Mouse (Mus musculus): Measurements from ENCODE around the gene Mup11. TPM values are rescaled to one million over a fixed set of nuclear protein-coding genes. Genes with fewer than 3 reads are reported as not detected.
"Not testable (repeated sequence)": the region's sequence is repeated elsewhere in the genome, so short reads cannot be mapped to it uniquely, and the experiment has no call there.

The Mup11 gene
- not detected in 2 replicates for polyA plus RNA-seq (2014; fragmentation: Nextera tagmentation; extraction: Ambion mirVana)

DNA sequence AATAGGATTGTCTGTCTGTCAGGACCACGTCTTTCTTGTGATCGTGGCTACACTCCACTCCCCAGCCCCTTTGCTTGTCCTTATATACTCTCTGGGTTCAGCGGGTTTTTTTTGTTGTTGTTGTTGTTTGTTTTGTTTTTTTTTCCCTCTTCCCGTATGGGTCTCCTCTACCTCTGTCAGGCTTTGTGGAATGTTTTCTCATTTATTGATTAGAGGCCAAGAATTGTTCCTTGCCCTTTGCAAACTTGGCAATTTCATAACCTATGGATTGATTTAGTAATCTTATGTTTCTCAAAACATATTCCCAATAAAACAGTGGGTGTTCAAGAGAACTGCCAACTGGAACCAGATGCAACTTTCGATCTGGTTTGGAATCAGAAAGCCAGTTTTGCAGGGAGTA lies at the start of gene Mup11:
Gene Mup11, minus strand, starts transcription at position 101 of the 400 bp plus-strand sequence.
- not testable (repeated sequence) for ATAC-seq (ENCODE audit: insufficient number of reproducible peaks, insufficient read depth, low FRiP score, low read depth); H3K4me2 ChIP-seq (replicated peaks; ENCODE audit: low read depth, low read length); H3K36me3 ChIP-seq (ENCODE audit: control insufficient read depth, insufficient read depth, low read length); H3K9me3 ChIP-seq (ENCODE audit: control insufficient read depth, low read depth, low read length); H3K4me3 ChIP-seq (ENCODE audit: low read depth, low read length); H3K9ac ChIP-seq (replicated peaks; ENCODE audit: low read depth, low read length); H3K27ac ChIP-seq (ENCODE audit: low read length); H3K4me1 ChIP-seq (ENCODE audit: control insufficient read depth, insufficient read depth, low read length); H3K27me3 ChIP-seq (ENCODE audit: control insufficient read depth, insufficient read depth, low read length)
- WGBS: 82% methylated on average over 3 of the region's 5 CpGs

Other genes with a start within 250 kb of the Mup11 start
- gene Mup9, start 240.5 kb downstream of the Mup11 start, polyA plus RNA-seq (2014; fragmentation: Nextera tagmentation; extraction: Ambion mirVana): not detected in 2 replicates
- not detected in 2 replicates for gene Mup1, start 160.5 kb downstream of the Mup11 start, polyA plus RNA-seq (2014; fragmentation: Nextera tagmentation; extraction: Ambion mirVana)
- gene Mup10, start 80.2 kb downstream of the Mup11 start, polyA plus RNA-seq (2014; fragmentation: Nextera tagmentation; extraction: Ambion mirVana): not detected in 2 replicates
- gene Mup12, start 78.9 kb upstream of the Mup11 start, polyA plus RNA-seq (2014; fragmentation: Nextera tagmentation; extraction: Ambion mirVana): not detected in 2 replicates
- not detected in 2 replicates for gene Mup22, start 159.1 kb upstream of the Mup11 start, polyA plus RNA-seq (2014; fragmentation: Nextera tagmentation; extraction: Ambion mirVana)